Mouse (Mus musculus) neural tube, embryonic 15.5 days (tissue): ENCODE data around the gene Hsd11b2. TPM values are rescaled to one million over a fixed set of nuclear protein-coding genes. Genes with fewer than 3 reads are reported as not detected.

Source experiments
- ATAC-seq: fragments of 200-750 bp; cut with Nextera tagmentation; 2 replicates; pipeline ENCODE4 v1.8.0; 2017; ENCODE audit warnings: mild to moderate bottlenecking, moderate TSS enrichment, moderate library complexity; ENCODE audit not compliant: low FRiP score
- H3K27ac ChIP-seq: fragments of 300-500 bp; sonication (generic); replicated peaks from 2 replicates; pipeline ENCODE4 v1.5.1; 2015; ENCODE audit warnings: mild to moderate bottlenecking, inconsistent platforms
- H3K27me3 ChIP-seq: fragments of 300-500 bp; sonication (generic); replicated peaks from 2 replicates; pipeline ENCODE4 v1.6.1; 2015; ENCODE audit warnings: inconsistent platforms
- H3K36me3 ChIP-seq: fragments of 300-500 bp; sonication (generic); 2 replicates; pipeline ENCODE4 v1.6.1; 2015; ENCODE audit warnings: inconsistent platforms
- H3K4me1 ChIP-seq: fragments of 300-500 bp; sonication (generic); 2 replicates; pipeline ENCODE4 v1.6.1; 2015; ENCODE audit warnings: inconsistent platforms
- H3K4me2 ChIP-seq: fragments of 300-500 bp; sonication (generic); 2 replicates; pipeline ENCODE4 v1.6.1; 2015; ENCODE audit warnings: inconsistent platforms, mild to moderate bottlenecking, moderate library complexity
- H3K4me3 ChIP-seq: fragments of 300-500 bp; sonication (generic); replicated peaks from 2 replicates; pipeline ENCODE4 v1.5.1; 2015; ENCODE audit warnings: mild to moderate bottlenecking, inconsistent platforms
- H3K9ac ChIP-seq: fragments of 300-500 bp; sonication (generic); replicated peaks from 2 replicates; pipeline ENCODE4 v1.6.1; 2015; ENCODE audit warnings: mild to moderate bottlenecking, inconsistent platforms
- H3K9me3 ChIP-seq: fragments of 300-500 bp; sonication (generic); replicated peaks from 2 replicates; pipeline ENCODE4 v1.6.1; 2016; ENCODE audit warnings: inconsistent platforms
- WGBS: fragments of 180-500 bp; shearing (Covaris S2); methylation state at CpG from one replicate; pipeline ENCODE4 v1.1.7; 2015; ENCODE audit warnings: mixed read lengths; 5-methylcytosine and 5-hydroxymethylcytosine counted together
- polyA plus RNA-seq: library from polyadenylated mRNA; unstranded; fragments of >200 nt; fragmentation: Nextera tagmentation; extraction: Ambion mirVana; gene quantifications from 2 replicates; pipeline ENCODE4 v1.2.1, GENCODE M21; 2015

The Hsd11b2 gene
- polyA plus RNA-seq, 1 experiment from 2014 or later, result 1.1 TPM

GRCm38 (mm10) chr8:105565952-105566702, 47.6 kb downstream of the Hsd11b2 start, which contains the start of gene Atp6v0d1:
Gene Atp6v0d1 (minus strand): TSS chr8:105566047.
- H3K4me2 ChIP-seq, result peak within 1 kb of the TSS; percentile 84
- H3K4me1 ChIP-seq, result peaks cover 52% of the 10 kb centered on the region

GRCm38 (mm10) chr8:105566703-105567595, 48.4 kb downstream of the Hsd11b2 start:
- peak; percentile 16; the same call in 1 of the 2 replicates for ATAC-seq
- H3K27ac ChIP-seq, result peak overlapping the region; percentile 73
- H3K9me3 ChIP-seq, result no peaks in the 10 kb centered on the region
- WGBS, result 26% methylated on average over 27 of the region's 27 CpGs
- peak overlapping the region; percentile 45 for H3K9ac ChIP-seq
- H3K27me3 ChIP-seq, result no peaks in the 10 kb centered on the region
- H3K4me2 ChIP-seq, result peak overlapping the region; percentile 84
- peak overlapping the region; percentile 89 for H3K4me3 ChIP-seq
- H3K4me1 ChIP-seq, result peaks cover 46% of the 10 kb centered on the region
- 0 out of 2 replicates have a peak, but pooled peaks cover 4% of the 10 kb centered on the region for H3K36me3 ChIP-seq

More at GRCm38 (mm10) chr8:105565952-105566702, 47.6 kb downstream of the Hsd11b2 start, which contains the start of gene Atp6v0d1:
- 2% methylated on average over 53 of the region's 53 CpGs for WGBS
- Histone ChIP-seq H3K27ac (peak within 1 kb of the TSS; percentile 92), H3K4me3 (peak within 1 kb of the TSS; percentile 89), H3K36me3 (0 out of 2 replicates have a peak, but pooled peaks cover 4% of the 10 kb centered on the region), H3K9ac (peak within 1 kb of the TSS; percentile 91), H3K27me3 (no peaks in the 10 kb centered on the region), H3K9me3 (no peaks in the 10 kb centered on the region)
- ATAC-seq, result peak; percentile 98

- Histone ChIP-seq H3K27ac (no peak overlapping the region), H3K4me1 (peaks cover 8% of the 10 kb centered on the region), H3K9ac (no peak overlapping the region), H3K4me3 (no peak overlapping the region), H3K36me3 (no peaks in the 10 kb centered on the region), H3K9me3 (no peaks in the 10 kb centered on the region), H3K4me2 (no peak overlapping the region), H3K27me3 (no peaks in the 10 kb centered on the region)
- no peak for ATAC-seq
- 89% methylated on average over 9 of the region's 9 CpGs for WGBS
Measured at GRCm38 (mm10) chr8:105571810-105572209, 53.3 kb downstream of the Hsd11b2 start.

- H3K4me3 ChIP-seq, result no peak overlapping the region
- H3K36me3 ChIP-seq, result no peaks in the 10 kb centered on the region
- no peak for ATAC-seq
- no peaks in the 10 kb centered on the region for H3K27me3 ChIP-seq
- H3K9ac ChIP-seq, result no peak overlapping the region
- H3K27ac ChIP-seq, result no peak overlapping the region
- no peak overlapping the region for H3K4me2 ChIP-seq
- no peaks in the 10 kb centered on the region for H3K9me3 ChIP-seq
- H3K4me1 ChIP-seq, result no peaks in the 10 kb centered on the region
Measured at GRCm38 (mm10) chr8:105573427-105573826, 54.9 kb downstream of the Hsd11b2 start.

Other genes with a start within 250 kb of the Hsd11b2 start
- 0.45 and 0.92 TPM in 2 replicates for gene Hsf4, start 249.0 kb upstream of the Hsd11b2 start, polyA plus RNA-seq
- gene Nol3, start 242.6 kb upstream of the Hsd11b2 start, polyA plus RNA-seq, result 5.7 and 6.2 TPM in 2 replicates
- gene 4931428F04Rik, start 228.9 kb upstream of the Hsd11b2 start, polyA plus RNA-seq, result 104 and 122 TPM in 2 replicates
- gene Exoc3l, start 222.7 kb upstream of the Hsd11b2 start, polyA plus RNA-seq, result 10.6 and 11.3 TPM in 2 replicates
- 41.6 and 61.6 TPM in 2 replicates for gene E2f4, start 221.1 kb upstream of the Hsd11b2 start, polyA plus RNA-seq
- 1.1 and 4.7 TPM in 2 replicates for gene Elmo3, start 213.2 kb upstream of the Hsd11b2 start, polyA plus RNA-seq
- 0.55 and 1.2 TPM in 2 replicates for gene Lrrc29, start 192.5 kb upstream of the Hsd11b2 start, polyA plus RNA-seq
- gene Tmem208, start 192.4 kb upstream of the Hsd11b2 start, polyA plus RNA-seq, result 141 and 159 TPM in 2 replicates
- gene Fhod1, start 170.8 kb upstream of the Hsd11b2 start, polyA plus RNA-seq, result 0.79 and 0.89 TPM in 2 replicates
- gene Slc9a5, start 169.9 kb upstream of the Hsd11b2 start, polyA plus RNA-seq, result 9.4 and 10.9 TPM in 2 replicates
- gene Plekhg4, start 145.5 kb upstream of the Hsd11b2 start, polyA plus RNA-seq, result 1.7 and 2.4 TPM in 2 replicates
- not detected in 2 replicates for gene Kctd19, start 105.3 kb upstream of the Hsd11b2 start, polyA plus RNA-seq
- 0.23 and 0.27 TPM in 2 replicates for gene Lrrc36, start 105.2 kb upstream of the Hsd11b2 start, polyA plus RNA-seq
- 253 and 288 TPM in 2 replicates for gene Tppp3, start 47.2 kb upstream of the Hsd11b2 start, polyA plus RNA-seq
- gene Zdhhc1, start 21.9 kb upstream of the Hsd11b2 start, polyA plus RNA-seq, result 36.6 and 36.8 TPM in 2 replicates
- 219 and 243 TPM in 2 replicates for gene Atp6v0d1, start 47.3 kb downstream of the Hsd11b2 start, polyA plus RNA-seq
- 34.0 and 37.4 TPM in 2 replicates for gene Ripor1, start 86.5 kb downstream of the Hsd11b2 start, polyA plus RNA-seq
- gene Ctcf, start 117.8 kb downstream of the Hsd11b2 start, polyA plus RNA-seq, result 87.0 and 113 TPM in 2 replicates
- 1.2 and 1.9 TPM in 2 replicates for gene Agrp, start 118.6 kb downstream of the Hsd11b2 start, polyA plus RNA-seq
- 21.5 and 28.5 TPM in 2 replicates for gene Carmil2, start 167.5 kb downstream of the Hsd11b2 start, polyA plus RNA-seq
- 81.1 and 89.4 TPM in 2 replicates for gene Acd, start 182.3 kb downstream of the Hsd11b2 start, polyA plus RNA-seq
- 47.9 and 59.6 TPM in 2 replicates for gene Pard6a, start 182.4 kb downstream of the Hsd11b2 start, polyA plus RNA-seq
- gene 4933405L10Rik, start 188.9 kb downstream of the Hsd11b2 start, polyA plus RNA-seq, result 0.22 and 0.35 TPM in 2 replicates
- gene Enkd1, start 189.5 kb downstream of the Hsd11b2 start, polyA plus RNA-seq, result 13.9 and 16.2 TPM in 2 replicates
- gene Gfod2, start 239.9 kb downstream of the Hsd11b2 start, polyA plus RNA-seq, result 60.5 and 73.8 TPM in 2 replicates